Mouse (Mus musculus) neural tube, embryonic 13.5 days (tissue): ENCODE results near the gene Usp18. TPM values are rescaled to one million over a fixed set of nuclear protein-coding genes. Genes with fewer than 3 reads are reported as not detected.
A peak's percentile ranks its signal among the peaks of the same experiment; 100 is the strongest.

Source experiments
- ATAC-seq: fragments of 200-750 bp; cut with Nextera tagmentation; 2 replicates; pipeline ENCODE4 v1.8.0; 2017; ENCODE audit warnings: low read depth, mild to moderate bottlenecking, moderate TSS enrichment, moderate library complexity
- H3K27ac ChIP-seq: fragments of 300-500 bp; sonication (generic); replicated peaks from 2 replicates; pipeline ENCODE4 v1.5.1; 2015; ENCODE audit warnings: moderate library complexity, mild to moderate bottlenecking, inconsistent platforms
- H3K27me3 ChIP-seq: fragments of 300-500 bp; sonication (generic); 2 replicates; pipeline ENCODE4 v1.6.1; 2015; ENCODE audit warnings: mild to moderate bottlenecking, inconsistent platforms
- H3K36me3 ChIP-seq: fragments of 300-500 bp; sonication (generic); 2 replicates; pipeline ENCODE4 v1.6.1; 2015; ENCODE audit warnings: mild to moderate bottlenecking, inconsistent platforms
- H3K4me1 ChIP-seq: fragments of 300-500 bp; sonication (generic); replicated peaks from 2 replicates; pipeline ENCODE4 v1.6.1; 2015; ENCODE audit warnings: inconsistent platforms
- H3K4me2 ChIP-seq: fragments of 300-500 bp; sonication (generic); 2 replicates; pipeline ENCODE4 v1.6.1; 2015; ENCODE audit warnings: inconsistent platforms, mild to moderate bottlenecking, moderate library complexity
- H3K4me3 ChIP-seq: fragments of 300-500 bp; sonication (generic); 2 replicates; pipeline ENCODE4 v1.5.1; 2015; ENCODE audit warnings: mild to moderate bottlenecking, inconsistent platforms
- H3K9ac ChIP-seq: fragments of 300-500 bp; sonication (generic); 2 replicates; pipeline ENCODE4 v1.6.1; 2015; ENCODE audit warnings: moderate library complexity, mild to moderate bottlenecking, inconsistent platforms
- H3K9me3 ChIP-seq: fragments of 300-500 bp; sonication (generic); 2 replicates; pipeline ENCODE4 v1.6.1; 2016; ENCODE audit warnings: inconsistent platforms
- WGBS: fragments of 180-500 bp; shearing (Covaris S2); methylation state at CpG from one replicate; pipeline ENCODE4 v1.1.7; 2015; 5-methylcytosine and 5-hydroxymethylcytosine counted together
- polyA plus RNA-seq: library from polyadenylated mRNA; unstranded; fragments of >200 nt; fragmentation: Nextera tagmentation; extraction: Ambion mirVana; gene quantifications from 2 replicates; pipeline ENCODE4 v1.2.1, GENCODE M21; 2015

Usp18 gene
- polyA plus RNA-seq, 1 experiment from 2014 or later, result 2.9 TPM

GRCm38 (mm10) chr6:121226744-121227143, 19.0 kb upstream of the Usp18 start:
- Histone ChIP-seq H3K27me3 (no peaks in the 10 kb centered on the region), H3K4me1 (no peaks in the 10 kb centered on the region), H3K4me3 (no peak overlapping the region), H3K4me2 (no peak overlapping the region), H3K9me3 (no peaks in the 10 kb centered on the region), H3K36me3 (no peaks in the 10 kb centered on the region), H3K27ac (no peak overlapping the region), H3K9ac (no peak overlapping the region)
- no peak for ATAC-seq
- WGBS, result 90% methylated on average over 2 of the region's 2 CpGs

GRCm38 (mm10) chr6:121228421-121228820, 17.3 kb upstream of the Usp18 start:
- ATAC-seq, result no peak
- 75% methylated on average over 8 of the region's 8 CpGs for WGBS

GRCm38 (mm10) chr6:121232652-121233051, 13.1 kb upstream of the Usp18 start:
- Histone ChIP-seq H3K9me3 (no peaks in the 10 kb centered on the region), H3K27ac (no peak overlapping the region), H3K4me3 (no peak overlapping the region), H3K4me2 (no peak overlapping the region), H3K9ac (no peak overlapping the region), H3K27me3 (no peaks in the 10 kb centered on the region), H3K4me1 (no peaks in the 10 kb centered on the region), H3K36me3 (no peaks in the 10 kb centered on the region)
- WGBS, result 70% methylated on average over 1 of the region's 1 CpGs
- ATAC-seq, result no peak

More at GRCm38 (mm10) chr6:121228421-121228820, 17.3 kb upstream of the Usp18 start:
- Histone ChIP-seq H3K27ac (no peak overlapping the region), H3K36me3 (no peaks in the 10 kb centered on the region), H3K4me2 (no peak overlapping the region), H3K9ac (no peak overlapping the region), H3K4me1 (no peaks in the 10 kb centered on the region), H3K27me3 (no peaks in the 10 kb centered on the region), H3K4me3 (no peak overlapping the region), H3K9me3 (no peaks in the 10 kb centered on the region)

GRCm38 (mm10) chr6:121236386-121236785, 9.3 kb upstream of the Usp18 start:
- Histone ChIP-seq H3K4me3 (no peak overlapping the region), H3K27me3 (no peaks in the 10 kb centered on the region), H3K9me3 (no peaks in the 10 kb centered on the region), H3K9ac (no peak overlapping the region), H3K4me2 (no peak overlapping the region), H3K27ac (no peak overlapping the region), H3K4me1 (no peaks in the 10 kb centered on the region), H3K36me3 (no peaks in the 10 kb centered on the region)
- no peak for ATAC-seq
- WGBS, result 93% methylated on average over 2 of the region's 2 CpGs

GRCm38 (mm10) chr6:121238209-121238608, 7.5 kb upstream of the Usp18 start:
- Histone ChIP-seq H3K4me3 (no peak overlapping the region), H3K36me3 (no peaks in the 10 kb centered on the region)
- 91% methylated on average over 4 of the region's 4 CpGs for WGBS

GRCm38 (mm10) chr6:121241780-121242179, 3.9 kb upstream of the Usp18 start:
- Histone ChIP-seq H3K4me3 (no peak overlapping the region), H3K9ac (no peak overlapping the region), H3K36me3 (no peaks in the 10 kb centered on the region), H3K9me3 (no peaks in the 10 kb centered on the region), H3K4me1 (peaks cover 12% of the 10 kb centered on the region), H3K4me2 (no peak overlapping the region), H3K27me3 (peaks cover 9% of the 10 kb centered on the region), H3K27ac (no peak overlapping the region)
- ATAC-seq, result no peak
- 86% methylated on average over 2 of the region's 2 CpGs for WGBS

More at GRCm38 (mm10) chr6:121238209-121238608, 7.5 kb upstream of the Usp18 start:
- Histone ChIP-seq H3K4me1 (no peaks in the 10 kb centered on the region), H3K27ac (no peak overlapping the region), H3K4me2 (no peak overlapping the region), H3K9me3 (no peaks in the 10 kb centered on the region), H3K9ac (no peak overlapping the region), H3K27me3 (no peaks in the 10 kb centered on the region)
- ATAC-seq, result no peak

- peaks cover 21% of the 10 kb centered on the region for H3K27me3 ChIP-seq
- no peak overlapping the region for H3K4me2 ChIP-seq
- ATAC-seq, result no peak
- H3K36me3 ChIP-seq, result no peaks in the 10 kb centered on the region
- no peaks in the 10 kb centered on the region for H3K9me3 ChIP-seq
- H3K4me3 ChIP-seq, result no peak overlapping the region
- WGBS, result 60% methylated on average over 10 of the region's 10 CpGs
- no peak overlapping the region for H3K27ac ChIP-seq
- peaks cover 12% of the 10 kb centered on the region for H3K4me1 ChIP-seq
- H3K9ac ChIP-seq, result no peak overlapping the region
These were observed 2.5 kb upstream of the Usp18 start for GRCm38 (mm10) chr6:121243161-121243560.

GRCm38 (mm10) chr6:121246037-121246361, 293 bp downstream of the Usp18 start:
- 18% methylated on average over 4 of the region's 4 CpGs for WGBS
- Histone ChIP-seq H3K4me3 (peak overlapping the region; percentile 53), H3K27ac (no peak overlapping the region), H3K4me1 (peaks cover 12% of the 10 kb centered on the region), H3K4me2 (peak overlapping the region; percentile 80), H3K9ac (peak overlapping the region; percentile 72), H3K9me3 (no peaks in the 10 kb centered on the region), H3K27me3 (peaks cover 21% of the 10 kb centered on the region), H3K36me3 (no peaks in the 10 kb centered on the region)
- peak; percentile 65 for ATAC-seq

- H3K9ac ChIP-seq, result no peak overlapping the region
- WGBS, result 40% methylated on average over 1 of the region's 1 CpGs
- no peaks in the 10 kb centered on the region for H3K9me3 ChIP-seq
- H3K36me3 ChIP-seq, result no peaks in the 10 kb centered on the region
- no peak overlapping the region for H3K4me2 ChIP-seq
- no peak overlapping the region for H3K4me3 ChIP-seq
- H3K27me3 ChIP-seq, result peaks cover 12% of the 10 kb centered on the region
- H3K4me1 ChIP-seq, result peaks cover 7% of the 10 kb centered on the region
- ATAC-seq, result no peak
- no peak overlapping the region for H3K27ac ChIP-seq
These were observed 4.7 kb downstream of the Usp18 start for GRCm38 (mm10) chr6:121250406-121250805.

- Histone ChIP-seq H3K9ac (no peak overlapping the region), H3K36me3 (no peaks in the 10 kb centered on the region), H3K9me3 (no peaks in the 10 kb centered on the region), H3K27me3 (peaks cover 12% of the 10 kb centered on the region), H3K4me2 (no peak overlapping the region), H3K4me1 (no peaks in the 10 kb centered on the region), H3K4me3 (no peak overlapping the region), H3K27ac (no peak overlapping the region)
- ATAC-seq, result no peak
- WGBS, result 79% methylated on average over 5 of the region's 5 CpGs
These were observed 5.5 kb downstream of the Usp18 start for GRCm38 (mm10) chr6:121251256-121251655.

GRCm38 (mm10) chr6:121260548-121260947, 14.8 kb downstream of the Usp18 start:
- H3K4me1 ChIP-seq, result no peaks in the 10 kb centered on the region
- no peak overlapping the region for H3K4me2 ChIP-seq
- ATAC-seq, result no peak
- H3K9ac ChIP-seq, result no peak overlapping the region
- 0 out of 2 replicates have a peak, but pooled peaks cover 3% of the 10 kb centered on the region for H3K9me3 ChIP-seq
- WGBS, result 33% methylated on average over 9 of the region's 9 CpGs
- H3K4me3 ChIP-seq, result no peak overlapping the region
- H3K27ac ChIP-seq, result no peak overlapping the region
- H3K27me3 ChIP-seq, result no peaks in the 10 kb centered on the region
- no peaks in the 10 kb centered on the region for H3K36me3 ChIP-seq

GRCm38 (mm10) chr6:121261233-121261632, 15.5 kb downstream of the Usp18 start:
- no peak overlapping the region for H3K4me2 ChIP-seq
- H3K27me3 ChIP-seq, result no peaks in the 10 kb centered on the region
- H3K4me3 ChIP-seq, result no peak overlapping the region
- 0 out of 2 replicates have a peak, but pooled peaks cover 3% of the 10 kb centered on the region for H3K9me3 ChIP-seq
- ATAC-seq, result no peak
- no peak overlapping the region for H3K27ac ChIP-seq
- 85% methylated on average over 8 of the region's 8 CpGs for WGBS
- H3K9ac ChIP-seq, result no peak overlapping the region
- no peaks in the 10 kb centered on the region for H3K36me3 ChIP-seq
- H3K4me1 ChIP-seq, result no peaks in the 10 kb centered on the region

- ATAC-seq, result no peak
- no peak overlapping the region for H3K27ac ChIP-seq
- H3K36me3 ChIP-seq, result no peaks in the 10 kb centered on the region
- H3K4me1 ChIP-seq, result no peaks in the 10 kb centered on the region
- H3K9ac ChIP-seq, result no peak overlapping the region
- no peak overlapping the region for H3K4me2 ChIP-seq
- no peak overlapping the region for H3K4me3 ChIP-seq
- no peaks in the 10 kb centered on the region for H3K27me3 ChIP-seq
- 93% methylated on average over 10 of the region's 10 CpGs for WGBS
- H3K9me3 ChIP-seq, result 0 out of 2 replicates have a peak, but pooled peaks cover 3% of the 10 kb centered on the region
These were observed 16.3 kb downstream of the Usp18 start for GRCm38 (mm10) chr6:121262004-121262403.
